Mouse (Mus musculus): ENCODE measurements at regions not wholly inside any gene's neighbourhood (a gene's known extent, or its start where the extent isn't known, plus 50 kb on each side); places are given as distances from the start of the nearest gene placed in this dataset.

GRCm38 (mm10) chr10:19514837-19515236 lies 76.9 kb upstream of the Ifngr1 start:
- Histone ChIP-seq H3K4me2 (ENCODE audit: low read depth, low read length) (no peak overlapping the region), H3K9me3 (ENCODE audit: low read length) (no peaks in the 10 kb centered on the region), H3K4me1 (ENCODE audit: insufficient read depth) (no peaks in the 10 kb centered on the region), H3K27me3 (ENCODE audit: insufficient read depth, low read length) (no peaks in the 10 kb centered on the region), H3K27ac (ENCODE audit: low read depth) (no peak overlapping the region), H3K4me3 (ENCODE audit: low read depth, low read length) (no peak overlapping the region), H3K9ac (replicated peaks) (no peak overlapping the region), H3K36me3 (replicated peaks; ENCODE audit: insufficient read depth, low read length) (no peaks in the 10 kb centered on the region)
- no peak for DNase-seq
- WGBS (ENCODE audit: insufficient replicate concordance), result 92% methylated on average over 2 of the region's 2 CpGs
- TF ChIP-seq EP300 (IDR thresholded peaks at IDR 0.05; ENCODE audit: low read depth) (no peak), CTCF (IDR thresholded peaks at IDR 0.05; ENCODE audit: low read depth) (no peak)
- ATAC-seq, result no peak

- 87% methylated on average over 3 of the region's 3 CpGs for WGBS (ENCODE audit: insufficient replicate concordance)
- no peak for TF ChIP-seq EP300 (IDR thresholded peaks at IDR 0.05; ENCODE audit: low read depth)
- peak; percentile 39 for TF ChIP-seq CTCF (IDR thresholded peaks at IDR 0.05; ENCODE audit: low read depth)
- ATAC-seq (no peak), DNase-seq (no peak)
- H3K4me2 ChIP-seq (ENCODE audit: low read depth, low read length), result no peak overlapping the region
- H3K4me3 ChIP-seq (ENCODE audit: low read depth, low read length), result no peak overlapping the region
- H3K36me3 ChIP-seq (replicated peaks; ENCODE audit: insufficient read depth, low read length), result no peaks in the 10 kb centered on the region
- 0 out of 2 replicates have a peak, but pooled peaks cover 3% of the 10 kb centered on the region for H3K9me3 ChIP-seq (ENCODE audit: low read length)
- no peak overlapping the region for H3K9ac ChIP-seq (replicated peaks)
- H3K27me3 ChIP-seq (ENCODE audit: insufficient read depth, low read length), result no peaks in the 10 kb centered on the region
- H3K27ac ChIP-seq (ENCODE audit: low read depth), result no peak overlapping the region
- no peaks in the 10 kb centered on the region for H3K4me1 ChIP-seq (ENCODE audit: insufficient read depth)
Measured at GRCm38 (mm10) chr10:19516011-19516410, 75.7 kb upstream of the Ifngr1 start.

GRCm38 (mm10) chr10:19517093-19517492 lies 74.7 kb upstream of the Ifngr1 start:
- WGBS (ENCODE audit: insufficient replicate concordance), result 43% methylated on average over 2 of the region's 2 CpGs
- ATAC-seq (no peak), DNase-seq (no peak)
- Histone ChIP-seq H3K9me3 (ENCODE audit: low read length) (0 out of 2 replicates have a peak, but pooled peaks cover 3% of the 10 kb centered on the region), H3K4me3 (ENCODE audit: low read depth, low read length) (no peak overlapping the region), H3K27ac (ENCODE audit: low read depth) (no peak overlapping the region), H3K4me2 (ENCODE audit: low read depth, low read length) (no peak overlapping the region), H3K9ac (replicated peaks) (no peak overlapping the region), H3K36me3 (replicated peaks; ENCODE audit: insufficient read depth, low read length) (no peaks in the 10 kb centered on the region), H3K4me1 (ENCODE audit: insufficient read depth) (0 out of 2 replicates have a peak, but pooled peaks cover 4% of the 10 kb centered on the region), H3K27me3 (ENCODE audit: insufficient read depth, low read length) (no peaks in the 10 kb centered on the region)
- TF ChIP-seq CTCF (IDR thresholded peaks at IDR 0.05; ENCODE audit: low read depth) (no peak), EP300 (IDR thresholded peaks at IDR 0.05; ENCODE audit: low read depth) (no peak)

DNA sequence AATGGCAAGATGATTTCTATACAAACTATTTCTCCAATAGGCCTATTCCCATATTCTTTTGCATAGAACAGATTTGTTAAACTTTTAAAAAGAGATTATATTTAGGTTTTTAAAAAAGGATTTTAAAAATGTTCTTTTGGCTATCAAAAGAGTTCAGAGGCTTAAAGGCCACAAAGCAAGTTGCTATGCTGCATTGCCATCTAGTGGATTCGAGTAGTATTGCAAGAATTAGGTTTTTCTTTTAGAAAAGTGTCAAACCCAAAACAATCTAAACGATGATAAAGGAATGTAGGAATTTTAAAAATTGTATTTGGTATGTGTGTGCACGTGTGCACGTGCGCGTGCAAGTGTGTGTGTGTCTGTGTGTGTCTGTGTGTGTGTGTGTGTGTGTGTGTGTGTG lies 73.0 kb upstream of the Ifngr1 start:
- DNase-seq (no peak), ATAC-seq (no peak)
- Histone ChIP-seq H3K4me3 (ENCODE audit: low read depth, low read length) (no peak overlapping the region), H3K27me3 (ENCODE audit: insufficient read depth, low read length) (no peaks in the 10 kb centered on the region), H3K9ac (replicated peaks) (no peak overlapping the region), H3K27ac (ENCODE audit: low read depth) (no peak overlapping the region), H3K4me2 (ENCODE audit: low read depth, low read length) (no peak overlapping the region), H3K4me1 (ENCODE audit: insufficient read depth) (0 out of 2 replicates have a peak, but pooled peaks cover 4% of the 10 kb centered on the region), H3K9me3 (ENCODE audit: low read length) (0 out of 2 replicates have a peak, but pooled peaks cover 3% of the 10 kb centered on the region), H3K36me3 (replicated peaks; ENCODE audit: insufficient read depth, low read length) (no peaks in the 10 kb centered on the region)
- WGBS (ENCODE audit: insufficient replicate concordance), result 10% methylated on average over 6 of the region's 6 CpGs
- TF ChIP-seq EP300 (IDR thresholded peaks at IDR 0.05; ENCODE audit: low read depth) (no peak), CTCF (IDR thresholded peaks at IDR 0.05; ENCODE audit: low read depth) (peak; percentile 84)

GRCm38 (mm10) chr10:19522198-19522597 lies 69.6 kb upstream of the Ifngr1 start:
- no peak for DNase-seq

DNA sequence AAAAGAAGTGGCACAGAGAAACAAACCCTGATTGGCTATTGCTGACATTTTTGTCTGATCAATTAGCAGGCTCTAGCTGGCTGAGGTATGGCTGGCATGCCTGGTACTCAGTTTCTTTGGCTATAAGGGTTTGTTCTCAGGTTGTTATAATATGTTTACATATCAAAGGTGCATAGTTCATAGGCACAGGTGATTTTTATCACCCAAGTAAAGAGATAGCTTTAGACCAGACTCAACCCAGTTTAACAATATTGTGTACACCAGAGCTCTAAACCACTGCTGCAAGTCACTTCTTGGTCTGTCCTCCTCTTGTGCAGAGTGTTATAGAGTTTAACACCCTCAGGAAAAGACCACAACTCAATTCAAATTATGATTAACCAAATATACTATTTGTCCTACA lies 65.8 kb upstream of the Ifngr1 start:
- Histone ChIP-seq H3K9me3 (ENCODE audit: low read length) (no peaks in the 10 kb centered on the region), H3K4me1 (ENCODE audit: insufficient read depth) (peaks cover 27% of the 10 kb centered on the region), H3K4me2 (ENCODE audit: low read depth, low read length) (no peak overlapping the region), H3K27ac (ENCODE audit: low read depth) (peak overlapping the region; percentile 80), H3K4me3 (ENCODE audit: low read depth, low read length) (no peak overlapping the region), H3K9ac (replicated peaks) (no peak overlapping the region), H3K27me3 (ENCODE audit: insufficient read depth, low read length) (no peaks in the 10 kb centered on the region), H3K36me3 (replicated peaks; ENCODE audit: insufficient read depth, low read length) (no peaks in the 10 kb centered on the region)
- TF ChIP-seq CTCF (IDR thresholded peaks at IDR 0.05; ENCODE audit: low read depth) (no peak), EP300 (IDR thresholded peaks at IDR 0.05; ENCODE audit: low read depth) (no peak)
- ATAC-seq (peak; percentile 28), DNase-seq (no peak)

More at GRCm38 (mm10) chr10:19522198-19522597, 69.6 kb upstream of the Ifngr1 start:
- H3K9ac ChIP-seq (replicated peaks), result no peak overlapping the region; the same call in 1 of the 2 replicates
- peaks cover 9% of the 10 kb centered on the region; the same call in 1 of the 2 replicates for H3K4me1 ChIP-seq (ENCODE audit: insufficient read depth)
- H3K27ac ChIP-seq (ENCODE audit: low read depth), result peak overlapping the region; percentile 34; the same call in 1 of the 2 replicates
- H3K9me3 ChIP-seq (ENCODE audit: low read length), result 0 out of 2 replicates have a peak, but pooled peaks cover 3% of the 10 kb centered on the region
- ATAC-seq, result no peak
- no peak for TF ChIP-seq CTCF (IDR thresholded peaks at IDR 0.05; ENCODE audit: low read depth)
- no peak for TF ChIP-seq EP300 (IDR thresholded peaks at IDR 0.05; ENCODE audit: low read depth)
- no peaks in the 10 kb centered on the region for H3K27me3 ChIP-seq (ENCODE audit: insufficient read depth, low read length)
- 22% methylated on average over 2 of the region's 2 CpGs for WGBS (ENCODE audit: insufficient replicate concordance)
- no peak overlapping the region for H3K4me3 ChIP-seq (ENCODE audit: low read depth, low read length)
- no peaks in the 10 kb centered on the region for H3K36me3 ChIP-seq (replicated peaks; ENCODE audit: insufficient read depth, low read length)
- H3K4me2 ChIP-seq (ENCODE audit: low read depth, low read length), result no peak overlapping the region

DNA sequence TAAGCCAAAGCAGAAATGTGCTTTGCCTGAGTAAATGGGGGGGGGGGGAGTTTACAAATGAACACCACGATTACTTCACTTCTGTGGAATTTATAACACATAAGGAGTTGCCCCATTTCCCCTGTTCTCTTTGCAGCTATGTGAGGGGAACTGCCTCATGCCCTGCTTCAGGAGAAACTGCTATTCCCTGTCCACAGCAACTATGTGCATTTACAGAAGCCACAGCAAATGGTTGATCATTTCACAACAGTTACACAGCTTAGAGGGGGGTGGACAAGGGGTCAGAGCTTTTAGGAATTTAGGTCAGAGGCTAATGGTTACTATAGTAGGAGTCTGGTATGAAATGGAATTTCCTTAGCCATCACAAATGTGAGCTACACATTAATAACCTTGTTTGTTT lies 65.4 kb upstream of the Ifngr1 start:
- peak overlapping the region; percentile 80 for H3K27ac ChIP-seq (ENCODE audit: low read depth)
- no peak for DNase-seq

More for the DNA sequence above, 65.4 kb upstream of the Ifngr1 start:
- Histone ChIP-seq H3K27me3 (ENCODE audit: insufficient read depth, low read length) (no peaks in the 10 kb centered on the region), H3K9ac (replicated peaks) (no peak overlapping the region), H3K4me2 (ENCODE audit: low read depth, low read length) (no peak overlapping the region), H3K4me1 (ENCODE audit: insufficient read depth) (peaks cover 26% of the 10 kb centered on the region), H3K4me3 (ENCODE audit: low read depth, low read length) (no peak overlapping the region), H3K9me3 (ENCODE audit: low read length) (no peaks in the 10 kb centered on the region), H3K36me3 (replicated peaks; ENCODE audit: insufficient read depth, low read length) (no peaks in the 10 kb centered on the region)
- 8% methylated on average over 1 of the region's 1 CpGs for WGBS (ENCODE audit: insufficient replicate concordance)
- peak; percentile 80 for ATAC-seq
- peak; percentile 61 for TF ChIP-seq EP300 (IDR thresholded peaks at IDR 0.05; ENCODE audit: low read depth)
- no peak for TF ChIP-seq CTCF (IDR thresholded peaks at IDR 0.05; ENCODE audit: low read depth)
